Mouse (Mus musculus) embryo, embryonic 10 days (tissue): ENCODE results near the gene Gm12258.

ENCODE experiments used
- DNase-seq: peaks from one replicate; pipeline ENCODE4 v3.0.0-alpha.2; 2015; ENCODE audit warnings: low spot score

The Gm12258 gene

GRCm38 (mm10) chr11:58901080-58901479, 54.1 kb downstream of the Gm12258 start:
- DNase-seq: no peak

- peak; percentile 94 for DNase-seq
Observed at GRCm38 (mm10) chr11:58903511-58904409, 56.8 kb downstream of the Gm12258 start, which contains the start of gene Zfp39. TSS of gene Zfp39 (minus strand) at chr11:58904225.

GRCm38 (mm10) chr11:58904410-58904718, 57.4 kb downstream of the Gm12258 start:
- DNase-seq: no peak

GRCm38 (mm10) chr11:58904838-58905237, 57.9 kb downstream of the Gm12258 start:
- peak; percentile 43 for DNase-seq
